Mouse (Mus musculus): ENCODE measurements at regions not wholly inside any gene's neighbourhood (a gene's known extent, or its start where the extent isn't known, plus 50 kb on each side); places are given as distances from the start of the nearest gene placed in this dataset.
A peak's percentile ranks its signal among the peaks of the same experiment; 100 is the strongest.
"Not testable (repeated sequence)": the region's sequence is repeated elsewhere in the genome, so short reads cannot be mapped to it uniquely, and the experiment has no call there.

DNA sequence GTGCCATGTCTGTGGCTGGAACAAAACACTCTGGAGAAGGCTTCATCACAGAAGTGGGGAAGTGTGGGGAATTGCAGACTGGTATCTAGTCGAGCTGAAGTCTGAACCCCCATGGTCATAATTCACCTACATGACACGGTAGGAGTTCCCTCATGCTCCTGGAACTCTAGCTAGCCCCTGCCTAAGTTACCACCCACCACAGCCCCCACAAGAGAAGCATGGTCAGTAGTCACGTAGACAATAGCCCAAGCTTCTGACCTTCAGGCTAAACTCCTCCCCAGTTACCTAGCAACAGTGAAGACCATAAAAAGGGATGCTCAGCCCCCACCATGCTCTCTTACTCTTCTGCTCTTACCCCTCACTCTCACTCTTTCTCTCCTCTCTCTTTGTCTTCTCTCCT is 143.8 kb upstream of the Gm17728 start:
- DNase-seq (ENCODE audit: low read depth), result not testable (repeated sequence)

DNA sequence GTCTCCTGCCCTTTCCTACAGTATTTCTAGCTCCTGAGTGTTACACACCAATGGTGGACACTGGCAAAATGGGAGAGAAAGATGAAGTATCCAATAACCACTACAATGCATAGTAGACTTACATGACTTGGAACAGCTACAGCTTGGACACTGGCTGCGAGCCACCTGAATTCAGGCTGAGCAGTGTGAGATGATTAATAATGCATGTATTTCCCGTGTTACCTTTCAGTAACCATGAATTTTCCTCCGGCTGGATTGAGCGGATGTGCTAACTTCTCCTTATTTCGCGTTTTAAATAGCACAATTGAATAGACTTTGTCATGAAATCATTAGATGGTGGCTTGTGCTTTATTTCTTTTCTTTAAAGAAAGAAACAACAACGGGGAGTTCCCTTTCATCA is 142.4 kb upstream of the Gm17728 start:
- no peak for DNase-seq (ENCODE audit: low read depth)

DNA sequence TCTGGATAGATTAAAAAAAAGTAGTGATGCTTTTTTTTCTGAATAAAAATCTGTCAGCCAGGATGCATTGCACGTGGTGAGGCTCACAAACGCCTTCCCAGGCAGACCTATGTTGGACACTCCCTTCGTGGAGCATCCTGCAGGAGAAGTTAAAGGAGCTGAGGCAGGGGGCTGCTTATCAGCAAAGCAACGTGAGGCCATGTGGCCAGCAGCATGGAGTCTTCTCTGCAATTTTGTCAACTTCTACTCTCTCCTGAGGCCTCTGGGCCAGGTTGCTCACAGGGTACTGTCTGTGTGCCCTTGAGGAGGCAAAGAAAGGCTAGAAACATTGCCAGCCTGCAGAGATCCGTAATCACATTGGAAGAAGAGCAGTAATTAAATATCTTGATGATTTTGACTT is 140.0 kb upstream of the Gm17728 start:
- no peak for DNase-seq (ENCODE audit: low read depth)

DNA sequence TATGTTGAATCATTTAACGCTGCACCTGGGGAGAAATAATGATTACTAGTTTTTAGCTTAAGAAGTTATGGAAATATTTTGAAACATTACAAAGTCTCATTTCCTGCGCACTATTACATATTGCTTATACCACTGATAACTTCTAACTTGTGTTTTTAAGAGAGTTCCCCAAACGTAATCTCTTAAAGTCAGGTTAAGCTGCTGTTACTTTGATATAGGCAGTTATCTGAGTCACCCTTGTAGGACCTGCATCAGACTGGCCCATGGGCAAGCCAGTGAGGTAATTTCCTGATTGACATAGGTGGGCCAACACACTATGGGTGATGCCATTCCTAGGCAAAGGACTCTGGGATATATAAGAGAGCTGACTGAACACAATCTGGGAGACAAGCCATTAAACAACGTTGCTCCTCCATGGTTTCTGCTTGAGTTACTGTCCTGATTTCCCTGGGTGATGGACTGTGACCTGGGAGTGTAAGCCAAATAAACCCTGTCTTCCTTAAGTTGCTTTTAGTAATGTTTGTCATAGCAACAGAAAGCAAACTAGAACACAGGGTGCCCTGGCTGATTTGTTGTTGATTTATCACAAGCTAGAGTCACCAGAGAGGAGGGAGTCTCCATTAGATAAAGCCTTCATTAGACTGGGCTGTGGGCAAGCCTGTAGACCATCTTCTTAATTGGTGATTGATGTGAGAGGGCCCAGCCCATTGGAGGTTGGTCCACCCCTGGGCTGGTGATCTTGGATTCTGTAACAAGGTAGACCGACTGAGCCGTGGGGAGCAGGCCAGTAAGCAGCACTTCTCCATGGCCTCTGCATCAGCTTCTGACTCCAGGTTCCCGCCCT is 139.3 kb upstream of the Gm17728 start:
- DNase-seq (ENCODE audit: low read depth), result peak; percentile 1

DNA sequence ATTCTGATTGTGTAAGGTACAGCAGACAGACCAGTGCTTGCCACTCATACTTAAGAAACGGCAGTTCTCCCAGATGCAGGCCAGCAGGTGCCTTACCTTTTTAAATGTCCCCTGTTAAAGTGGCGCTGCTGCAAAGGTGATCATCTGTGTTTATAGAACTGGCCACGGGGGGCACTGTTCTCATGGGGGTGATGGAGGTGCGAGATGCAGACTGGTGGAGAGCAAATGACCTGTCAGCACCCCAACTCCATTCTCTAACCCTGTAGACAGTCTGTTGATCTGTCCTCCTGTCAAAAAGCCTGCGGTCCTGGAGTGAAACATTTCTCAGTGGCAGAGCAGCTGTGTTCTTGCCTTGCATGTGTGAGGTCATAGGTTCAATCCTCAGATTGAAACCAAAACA is 135.4 kb upstream of the Gm17728 start:
- peak; percentile 3 for DNase-seq (ENCODE audit: low read depth)

DNA sequence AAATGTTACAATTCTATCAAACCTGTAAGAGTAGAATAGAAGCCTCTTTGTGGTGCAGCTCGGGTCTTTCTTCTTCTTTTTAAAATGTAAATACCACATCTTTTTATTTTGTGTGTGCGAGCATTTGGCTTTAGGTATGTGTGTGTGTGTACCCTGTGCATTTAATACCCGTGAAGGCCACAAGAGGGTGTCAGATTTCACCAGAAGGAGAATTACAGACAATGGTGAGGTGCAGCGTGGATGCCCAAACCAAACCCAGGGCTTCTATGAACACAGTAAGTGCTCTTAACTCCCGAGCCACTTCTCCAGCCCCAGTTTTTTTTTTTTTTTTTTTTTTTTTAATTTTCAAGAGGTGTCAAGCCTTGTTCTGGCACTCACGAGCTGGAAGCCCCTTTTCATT is 135.0 kb upstream of the Gm17728 start:
- peak; percentile 24 for DNase-seq (ENCODE audit: low read depth)

DNA sequence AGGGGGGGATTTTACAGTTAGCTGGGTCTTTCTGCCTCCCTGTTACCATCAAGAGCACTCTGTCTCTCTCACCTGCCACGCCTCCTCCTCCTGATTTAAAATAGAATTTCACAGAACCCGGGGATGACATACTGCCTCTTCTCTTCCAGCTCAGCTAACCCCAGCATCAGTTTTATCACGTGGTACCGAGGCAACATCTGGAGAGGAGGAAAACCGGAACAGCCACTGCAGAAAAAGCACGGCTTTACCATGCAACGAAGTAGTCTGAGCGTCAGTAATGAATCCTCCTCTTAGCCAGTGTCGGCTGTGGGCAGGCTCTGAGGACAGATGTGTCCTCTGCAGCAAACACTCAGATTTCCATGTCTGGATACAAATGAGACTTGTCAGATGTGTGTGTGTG is 134.2 kb upstream of the Gm17728 start:
- no peak for DNase-seq (ENCODE audit: low read depth)

DNA sequence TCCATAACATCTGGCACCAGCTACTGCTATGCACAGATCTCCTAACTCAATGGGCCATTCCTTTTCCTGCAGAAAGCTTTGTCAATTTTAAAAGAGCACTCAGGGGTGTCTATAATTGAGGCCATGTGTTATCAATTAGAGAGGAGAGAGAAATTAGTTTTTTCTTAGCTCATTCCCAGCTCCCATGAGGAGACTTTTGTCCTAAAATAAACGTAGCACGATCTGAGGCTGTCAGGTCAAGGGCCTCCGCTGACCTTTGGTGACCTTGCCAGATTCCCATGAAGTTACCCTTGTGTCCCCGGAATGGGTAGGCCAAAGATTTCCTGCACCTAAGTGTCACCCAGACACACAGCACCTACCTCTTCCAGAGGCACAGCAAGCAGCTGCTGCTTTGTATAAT is 130.3 kb upstream of the Gm17728 start:
- no peak for DNase-seq (ENCODE audit: low read depth)

DNA sequence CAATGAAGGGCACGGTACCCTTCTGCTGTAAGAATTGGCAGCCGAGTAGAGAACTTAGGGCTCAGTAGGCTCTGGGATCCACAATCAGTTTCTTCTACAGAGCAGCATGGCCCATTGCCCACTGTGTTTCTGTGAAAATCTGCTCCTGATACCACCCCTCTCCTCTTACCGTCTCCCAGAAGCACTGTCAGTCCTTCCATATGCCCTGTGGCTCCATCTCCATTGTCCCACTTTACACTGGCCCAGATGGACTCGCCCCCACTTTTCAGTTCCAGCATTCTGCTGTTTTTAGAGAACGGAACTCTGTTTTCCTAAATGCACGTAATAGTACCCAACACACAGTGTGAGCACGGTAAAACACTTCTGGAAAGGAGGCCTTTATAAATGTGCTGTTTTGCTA is 129.6 kb upstream of the Gm17728 start:
- no peak for DNase-seq (ENCODE audit: low read depth)

DNA sequence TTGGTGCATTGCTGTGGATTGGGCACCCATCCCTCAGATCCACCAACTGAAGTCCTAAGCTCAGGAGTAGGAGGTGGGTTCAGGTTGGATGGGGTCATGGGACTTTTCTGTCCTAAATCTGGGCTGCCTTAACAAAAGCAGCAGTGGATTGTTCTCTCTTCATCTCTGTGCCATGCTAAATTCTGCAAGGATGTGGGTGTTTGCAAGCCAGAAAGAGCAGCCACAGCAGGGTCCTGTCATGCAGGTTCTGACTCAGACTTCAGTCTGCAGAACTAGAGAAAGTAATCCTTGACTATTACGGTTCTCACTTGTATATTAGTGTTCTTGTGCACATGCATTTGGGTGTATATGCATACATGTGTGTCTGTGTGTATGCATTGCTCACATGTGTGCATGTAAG is 125.5 kb upstream of the Gm17728 start:
- no peak for DNase-seq (ENCODE audit: low read depth)

DNA sequence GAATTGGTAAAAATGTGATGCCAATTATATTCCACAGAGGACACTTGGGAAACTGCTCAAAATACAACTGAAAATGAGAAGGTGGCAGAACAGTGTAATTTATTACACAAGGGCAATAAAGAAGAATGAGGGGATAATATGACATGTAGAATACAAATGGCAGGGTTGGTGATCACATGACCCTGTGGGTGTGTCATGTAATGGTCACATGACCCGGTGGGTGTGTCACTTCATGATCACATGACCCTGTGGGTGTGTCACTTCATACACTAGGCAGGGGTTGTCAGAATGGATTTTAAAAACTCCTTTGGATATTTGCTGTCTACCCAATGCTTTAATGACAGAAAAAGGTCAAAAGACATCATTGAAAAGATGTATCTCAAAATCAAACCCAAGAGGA is 123.6 kb upstream of the Gm17728 start:
- DNase-seq (ENCODE audit: low read depth), result no peak

DNA sequence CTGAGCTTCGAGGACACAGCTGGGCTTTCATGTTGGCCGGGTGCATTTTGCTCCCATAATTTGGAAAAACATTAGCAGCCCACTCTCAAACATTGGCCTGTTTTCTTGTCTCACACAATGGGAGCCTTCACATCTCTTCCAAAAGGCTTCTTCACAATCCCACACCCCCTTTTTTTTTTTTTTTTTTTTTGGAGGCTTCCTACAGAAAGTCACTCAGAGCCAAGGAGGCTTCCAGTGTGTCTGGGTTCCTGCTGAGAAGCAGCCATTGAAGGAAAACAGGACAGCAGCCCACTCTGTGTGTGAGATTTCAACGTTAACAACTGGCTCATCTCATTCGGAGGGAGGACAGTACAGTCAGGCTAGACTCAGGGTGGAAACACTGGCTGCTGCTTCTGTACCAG is 120.8 kb upstream of the Gm17728 start:
- no peak for DNase-seq (ENCODE audit: low read depth)

DNA sequence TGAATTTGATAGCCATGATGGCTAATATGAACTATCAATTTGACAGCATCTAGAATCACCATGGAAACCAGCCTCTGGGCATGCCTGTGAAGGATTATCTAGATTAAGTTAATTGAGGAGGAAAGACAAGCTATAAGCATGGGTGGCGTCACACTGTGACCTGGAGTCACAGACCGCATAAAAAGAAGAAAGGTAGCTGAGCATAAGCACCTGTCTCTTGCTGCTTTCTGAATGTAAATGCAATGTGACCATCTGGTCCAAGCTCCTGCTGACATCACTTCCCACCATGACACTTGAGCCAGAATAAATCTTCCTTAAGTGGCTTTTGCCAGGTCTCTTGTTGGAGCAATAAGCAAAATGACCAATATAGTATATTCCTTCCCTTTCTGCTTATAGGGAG is 113.4 kb upstream of the Gm17728 start:
- DNase-seq (ENCODE audit: low read depth), result no peak

DNA sequence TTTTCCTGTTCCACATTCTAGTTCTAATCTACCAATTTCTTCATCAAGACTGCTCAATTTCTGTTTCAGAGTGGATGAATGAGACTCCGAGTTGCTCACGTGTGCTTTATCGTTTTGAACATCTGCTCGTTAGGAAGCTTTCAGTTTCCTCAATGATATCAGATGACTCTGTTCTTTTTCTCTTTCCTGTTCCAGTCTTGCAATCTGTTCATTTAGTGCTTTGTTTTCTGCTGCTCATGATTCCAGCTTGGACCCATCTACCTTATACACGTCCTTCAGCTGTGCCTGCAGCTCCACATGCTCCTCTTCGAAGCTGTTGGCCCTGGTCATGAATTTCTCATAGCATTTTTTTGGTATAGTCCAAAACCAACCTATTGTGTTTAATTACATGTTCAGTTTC is 99.1 kb upstream of the Gm17728 start:
- no peak for DNase-seq (ENCODE audit: low read depth)

DNA sequence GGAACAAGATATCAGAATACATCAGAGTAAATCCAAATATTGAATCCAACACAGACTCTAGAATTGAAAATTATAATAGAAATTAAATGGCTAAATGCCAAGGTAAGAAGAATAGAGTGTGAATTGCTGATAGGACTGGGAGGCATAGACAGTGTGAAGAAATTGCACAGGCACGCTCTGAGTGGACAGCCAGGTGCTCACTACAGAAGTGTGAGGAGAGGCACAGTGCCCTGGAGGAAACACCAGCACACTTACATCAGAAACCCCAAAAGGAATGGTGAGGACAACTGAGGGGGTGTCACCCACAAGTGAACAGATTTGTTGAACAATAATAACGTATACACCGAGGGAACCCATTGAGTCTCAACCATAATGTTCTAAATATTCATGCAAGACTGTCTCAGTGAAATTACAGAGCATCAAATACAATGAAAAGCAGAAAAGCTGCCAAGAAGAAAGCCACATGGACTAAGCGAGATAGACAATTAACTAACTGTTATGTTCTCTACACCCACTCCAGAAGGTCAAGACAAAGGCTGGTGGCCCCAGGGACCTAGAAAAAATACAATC is 92.9 kb upstream of the Gm17728 start:
- DNase-seq (ENCODE audit: low read depth), result no peak

DNA sequence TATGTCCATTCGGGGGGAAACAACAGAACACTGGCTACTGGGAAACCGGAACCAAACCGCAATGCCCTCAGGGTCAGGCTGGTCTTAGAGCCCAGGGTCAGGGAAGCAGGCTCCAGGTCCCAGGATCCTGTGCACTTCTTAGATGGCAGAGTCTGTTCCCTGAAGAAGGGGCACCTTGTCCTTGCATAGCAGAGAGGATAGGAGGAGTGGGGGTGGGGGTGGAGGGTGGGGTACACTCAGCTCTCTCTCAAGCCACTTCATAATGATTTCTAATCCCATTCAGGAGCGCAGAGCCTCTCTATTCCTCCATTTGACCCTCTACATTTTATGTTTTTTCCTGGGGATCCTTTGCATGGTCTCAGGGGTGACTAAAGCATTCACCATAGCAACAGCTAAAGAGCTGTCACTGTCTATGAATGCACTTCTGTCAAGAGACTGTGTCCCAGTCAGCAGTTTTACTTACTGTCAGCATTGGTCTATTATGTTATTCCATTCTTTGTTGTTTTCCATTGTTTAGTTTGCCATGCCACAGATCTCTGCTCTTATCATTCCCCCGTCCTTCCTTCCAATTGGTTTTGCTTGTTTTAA is 64.2 kb upstream of the Gm17728 start:
- DNase-seq (ENCODE audit: low read depth), result no peak

Data from 416B (cell line).